Mouse (Mus musculus) brain, embryonic 14.5 days (tissue): ENCODE measurements around the gene Abca2.

ENCODE experiments used
- CTCF ChIP-seq: fragments of 200-500 bp; IDR thresholded peaks from 2 replicates; pipeline ENCODE4 v1.5.1; 2012; ENCODE audit warnings: inconsistent platforms, mild to moderate bottlenecking, moderate library complexity, borderline replicate concordance; ENCODE audit not compliant: insufficient read depth, insufficient read length; ENCODE audit errors: extremely low read depth
- POLR2A ChIP-seq: fragments of 200-500 bp; IDR thresholded peaks from 2 replicates; pipeline ENCODE4 v1.6.1; 2012; ENCODE audit warnings: mild to moderate bottlenecking, inconsistent platforms, borderline replicate concordance; ENCODE audit not compliant: poor library complexity, insufficient read depth, insufficient read length, severe bottlenecking; ENCODE audit errors: extremely low read depth

DNA sequence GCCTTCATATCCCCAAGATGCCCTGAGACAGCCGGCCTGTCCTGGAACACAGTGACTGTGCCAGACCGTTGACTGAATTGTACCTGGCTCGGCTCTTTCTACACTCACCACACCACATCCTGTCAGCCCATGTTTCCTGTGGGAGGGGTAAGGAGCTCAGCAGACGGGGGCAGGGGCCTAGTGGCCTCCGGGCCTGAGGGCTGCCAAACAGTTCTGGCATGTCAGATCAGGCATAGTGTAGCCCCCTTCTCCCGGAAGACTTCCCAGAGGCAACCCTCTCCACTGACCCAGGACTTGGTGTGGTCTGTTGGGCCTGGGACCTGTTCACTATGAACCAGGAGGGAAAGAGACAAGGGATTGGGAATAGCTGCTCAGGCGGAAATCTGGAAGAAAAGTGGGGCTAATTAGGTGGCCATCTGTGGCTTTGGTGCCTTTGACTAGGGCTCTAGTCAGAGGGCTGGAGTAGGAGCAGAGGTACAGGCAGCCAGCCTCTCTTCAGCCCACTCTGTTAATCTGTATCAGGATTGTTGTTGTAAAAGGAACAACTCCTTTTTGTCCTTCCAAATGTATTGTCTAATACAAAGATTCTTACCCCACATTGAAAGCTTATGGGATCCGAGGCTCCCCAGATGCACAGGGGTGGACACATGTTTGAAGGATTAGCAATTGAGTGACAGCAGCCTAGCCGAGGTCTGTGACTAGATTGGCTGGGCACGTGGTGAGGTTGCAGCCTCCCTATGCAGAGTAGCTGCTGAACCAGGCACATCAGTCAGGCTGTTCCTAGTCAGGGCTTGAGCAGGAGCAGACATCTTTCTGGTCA is 37.5 kb downstream of the Abca2 start:
- TF ChIP-seq CTCF (no peak), POLR2A (no peak)
